Mouse (Mus musculus) kidney, embryonic 16.5 days (tissue): ENCODE data around the gene Pigp. TPM values are rescaled to one million over a fixed set of nuclear protein-coding genes. Genes with fewer than 3 reads are reported as not detected.

ENCODE experiments used
- ATAC-seq: fragments of 200-750 bp; cut with Nextera tagmentation; 2 replicates; pipeline ENCODE4 v1.8.0; 2017; ENCODE audit warnings: moderate TSS enrichment; ENCODE audit not compliant: low FRiP score, low TSS enrichment
- H3K27ac ChIP-seq: fragments of 300-500 bp; sonication (generic); 2 replicates; pipeline ENCODE4 v1.5.1; 2014; ENCODE audit warnings: low read length
- H3K27me3 ChIP-seq: fragments of 300-500 bp; sonication (generic); 2 replicates; pipeline ENCODE4 v1.6.1; 2014; ENCODE audit warnings: low read length, control low read depth, mixed read lengths; ENCODE audit not compliant: insufficient read depth
- H3K36me3 ChIP-seq: fragments of 300-500 bp; sonication (generic); 2 replicates; pipeline ENCODE4 v1.6.1; 2014; ENCODE audit warnings: low read length, control low read depth, mixed read lengths; ENCODE audit not compliant: insufficient read depth
- H3K4me1 ChIP-seq: fragments of 300-500 bp; sonication (generic); 2 replicates; pipeline ENCODE4 v1.6.1; 2014; ENCODE audit warnings: low read length, control low read depth, mixed read lengths; ENCODE audit not compliant: insufficient read depth
- H3K4me2 ChIP-seq: fragments of 300-500 bp; sonication (generic); replicated peaks from 2 replicates; pipeline ENCODE4 v1.6.1; 2014; ENCODE audit warnings: low read depth, low read length
- H3K4me3 ChIP-seq: fragments of 300-500 bp; sonication (generic); 2 replicates; pipeline ENCODE4 v1.5.1; 2014; ENCODE audit warnings: mild to moderate bottlenecking, low read length
- H3K9ac ChIP-seq: fragments of 300-500 bp; sonication (generic); replicated peaks from 2 replicates; pipeline ENCODE4 v1.6.1; 2014; ENCODE audit warnings: low read length
- H3K9me3 ChIP-seq: fragments of 300-500 bp; sonication (generic); 2 replicates; pipeline ENCODE4 v1.6.1; 2016; ENCODE audit warnings: low read length, control low read depth
- WGBS: fragments of 180-500 bp; shearing (Covaris S2); extraction: QIAGEN DNeasy Blood & Tissue Kit; methylation state at CpG from one replicate; pipeline ENCODE4 v1.1.7; 2014; 5-methylcytosine and 5-hydroxymethylcytosine counted together
- polyA plus RNA-seq: library from polyadenylated mRNA; unstranded; fragments of >200 nt; fragmentation: Nextera tagmentation; extraction: Ambion mirVana; gene quantifications from 2 replicates; pipeline ENCODE4 v1.2.1, GENCODE M21; 2015

The Pigp gene
- polyA plus RNA-seq, 1 experiment from 2014 or later: 120 TPM

GRCm38 (mm10) chr16:94311931-94312330 lies 59.7 kb downstream of the Pigp start:
- no peak for ATAC-seq
- Histone ChIP-seq H3K9me3 (no peaks in the 10 kb centered on the region), H3K27me3 (no peaks in the 10 kb centered on the region), H3K27ac (no peak overlapping the region), H3K4me2 (peak overlapping the region; percentile 82), H3K9ac (0 out of 2 replicates have a peak overlapping the region, but pooled peaks have one; percentile 44), H3K4me1 (peaks cover 10% of the 10 kb centered on the region; the same call in 1 of the 2 replicates), H3K4me3 (no peak overlapping the region), H3K36me3 (no peaks in the 10 kb centered on the region)
- 78% methylated on average over 4 of the region's 4 CpGs for WGBS

DNA sequence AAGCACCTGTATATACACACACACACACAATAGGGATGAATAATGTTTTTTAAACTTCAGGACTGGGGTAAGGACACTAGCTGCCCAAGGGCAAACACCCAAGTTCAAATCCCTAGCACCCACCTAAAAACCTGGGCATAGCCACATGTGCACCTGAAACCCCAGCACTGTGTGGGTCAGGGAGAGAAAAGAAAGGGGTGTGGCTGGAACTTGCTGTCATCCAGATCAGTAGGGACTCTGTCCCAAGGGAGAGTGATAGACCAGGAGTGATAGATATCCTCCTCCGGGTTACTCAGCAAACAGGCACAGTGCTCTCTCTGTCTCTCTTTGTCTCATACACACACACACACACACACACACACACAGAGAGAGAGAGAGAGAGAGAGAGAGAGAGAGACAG lies 60.2 kb downstream of the Pigp start:
- no peak overlapping the region for H3K4me2 ChIP-seq

GRCm38 (mm10) chr16:94309025-94309424 lies 62.6 kb downstream of the Pigp start:
- Histone ChIP-seq H3K4me2 (no peak overlapping the region), H3K36me3 (no peaks in the 10 kb centered on the region), H3K9ac (no peak overlapping the region), H3K27ac (no peak overlapping the region), H3K9me3 (peaks cover 8% of the 10 kb centered on the region), H3K27me3 (no peaks in the 10 kb centered on the region), H3K4me3 (no peak overlapping the region), H3K4me1 (peaks cover 10% of the 10 kb centered on the region; the same call in 1 of the 2 replicates)
- no peak for ATAC-seq
- WGBS: 99% methylated on average over 4 of the region's 4 CpGs

More for the DNA sequence above, 60.2 kb downstream of the Pigp start:
- Histone ChIP-seq H3K4me3 (no peak overlapping the region), H3K9ac (no peak overlapping the region), H3K9me3 (no peaks in the 10 kb centered on the region), H3K27ac (no peak overlapping the region), H3K4me1 (peaks cover 10% of the 10 kb centered on the region; the same call in 1 of the 2 replicates), H3K27me3 (no peaks in the 10 kb centered on the region), H3K36me3 (no peaks in the 10 kb centered on the region)
- 69% methylated on average over 1 of the region's 1 CpGs for WGBS
- no peak for ATAC-seq

Other genes with a start within 250 kb of the Pigp start
- gene Hlcs, start 58.3 kb downstream of the Pigp start, polyA plus RNA-seq: 8.9 and 10.5 TPM in 2 replicates
- gene Ripply3, start 43.4 kb downstream of the Pigp start, polyA plus RNA-seq: 14.2 and 17.4 TPM in 2 replicates
- gene Ttc3, start 1.2 kb downstream of the Pigp start, polyA plus RNA-seq: 201 and 230 TPM in 2 replicates
- 59.3 and 63.2 TPM in 2 replicates for gene Vps26c, start 155.0 kb upstream of the Pigp start, polyA plus RNA-seq
- gene Dyrk1a, start 198.2 kb upstream of the Pigp start, polyA plus RNA-seq: 8.3 and 10.3 TPM in 2 replicates